Mouse (Mus musculus) midbrain, embryonic 15.5 days (tissue): ENCODE results near the gene Stat2. TPM values are rescaled to one million over a fixed set of nuclear protein-coding genes. Genes with fewer than 3 reads are reported as not detected.

ENCODE experiments used
- ATAC-seq: fragments of 200-750 bp; cut with Nextera tagmentation; replicated peaks from 2 replicates; pipeline ENCODE4 v1.8.0; 2017; ENCODE audit warnings: moderate TSS enrichment
- H3K27ac ChIP-seq: fragments of 300-500 bp; sonication (generic); 2 replicates; pipeline ENCODE4 v1.5.1; 2015; ENCODE audit warnings: mild to moderate bottlenecking, inconsistent platforms
- H3K27me3 ChIP-seq: fragments of 300-500 bp; sonication (generic); replicated peaks from 2 replicates; pipeline ENCODE4 v1.6.1; 2015; ENCODE audit warnings: inconsistent platforms
- H3K36me3 ChIP-seq: fragments of 300-500 bp; sonication (generic); replicated peaks from 2 replicates; pipeline ENCODE4 v1.6.1; 2015; ENCODE audit warnings: inconsistent platforms
- H3K4me1 ChIP-seq: fragments of 300-500 bp; sonication (generic); 2 replicates; pipeline ENCODE4 v1.6.1; 2015; ENCODE audit warnings: inconsistent platforms
- H3K4me2 ChIP-seq: fragments of 300-500 bp; sonication (generic); 2 replicates; pipeline ENCODE4 v1.6.1; 2015; ENCODE audit warnings: inconsistent platforms, mild to moderate bottlenecking, moderate library complexity
- H3K4me3 ChIP-seq: fragments of 300-500 bp; sonication (generic); 2 replicates; pipeline ENCODE4 v1.5.1; 2015; ENCODE audit warnings: mild to moderate bottlenecking, inconsistent platforms
- H3K9ac ChIP-seq: fragments of 300-500 bp; sonication (generic); 2 replicates; pipeline ENCODE4 v1.6.1; 2015; ENCODE audit warnings: mild to moderate bottlenecking, inconsistent platforms
- H3K9me3 ChIP-seq: fragments of 300-500 bp; sonication (generic); 2 replicates; pipeline ENCODE4 v1.6.1; 2016; ENCODE audit warnings: inconsistent platforms
- WGBS: fragments of 180-500 bp; shearing (Covaris S2); methylation state at CpG from one replicate; pipeline ENCODE4 v1.1.7; 2015; ENCODE audit warnings: mixed read lengths; 5-methylcytosine and 5-hydroxymethylcytosine counted together
- polyA plus RNA-seq: library from polyadenylated mRNA; unstranded; fragments of >200 nt; fragmentation: Nextera tagmentation; extraction: Ambion mirVana; gene quantifications from 2 replicates; pipeline ENCODE4 v1.2.1, GENCODE M21; 2015

Gene Stat2
- 21.4 and 23.5 TPM in 2 replicates for polyA plus RNA-seq

DNA sequence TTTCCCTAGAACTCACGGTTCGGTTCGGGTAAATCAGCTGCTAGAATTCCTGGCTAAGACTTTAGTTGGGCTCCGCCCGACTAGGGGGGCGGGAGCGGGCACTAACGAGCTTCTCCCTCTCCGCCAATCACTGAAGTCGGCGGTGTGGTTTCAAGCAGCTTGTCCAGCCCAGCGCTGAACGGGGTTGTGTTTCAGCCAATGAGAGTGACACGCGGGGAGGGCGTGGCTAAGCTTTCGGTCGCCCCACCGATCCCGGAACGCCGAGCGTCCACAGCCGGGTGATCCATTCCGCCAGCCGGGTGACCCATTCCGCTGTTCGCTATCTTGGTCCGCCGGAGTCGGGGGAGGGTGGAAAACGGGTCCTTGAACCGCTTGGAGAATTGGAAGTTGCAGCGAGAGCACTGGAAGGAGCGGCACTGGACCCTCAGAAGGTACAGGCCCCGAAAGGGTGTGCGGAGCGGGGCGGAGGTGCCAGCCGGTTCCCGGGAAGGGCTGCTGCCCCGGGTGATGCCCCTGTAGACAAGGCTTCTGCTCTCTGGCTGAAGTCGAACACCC lies at the start of gene Stat2:
Gene Stat2, plus strand, starts transcription at position 273 of the 555 bp plus-strand sequence.
- Histone ChIP-seq H3K27ac (peak within 1 kb of the TSS; percentile 85), H3K9ac (peak within 1 kb of the TSS; percentile 73), H3K9me3 (no peaks in the 10 kb centered on the region), H3K27me3 (no peaks in the 10 kb centered on the region), H3K36me3 (no peaks in the 10 kb centered on the region), H3K4me3 (peak within 1 kb of the TSS; percentile 85), H3K4me1 (peaks cover 5% of the 10 kb centered on the region), H3K4me2 (peak within 1 kb of the TSS; percentile 79)
- under 1% methylated on average over 43 of the region's 43 CpGs for WGBS
- ATAC-seq, result peak; percentile 99

- Histone ChIP-seq H3K36me3 (no peaks in the 10 kb centered on the region), H3K4me2 (no peak overlapping the region), H3K27me3 (no peaks in the 10 kb centered on the region), H3K9me3 (no peaks in the 10 kb centered on the region), H3K4me1 (no peaks in the 10 kb centered on the region), H3K9ac (no peak overlapping the region), H3K4me3 (no peak overlapping the region), H3K27ac (no peak overlapping the region)
- WGBS, result 67% methylated on average over 16 of the region's 16 CpGs
- no peak for ATAC-seq
Measured at GRCm38 (mm10) chr10:128221533-128222286, 48.6 kb upstream of the Stat2 start.

DNA sequence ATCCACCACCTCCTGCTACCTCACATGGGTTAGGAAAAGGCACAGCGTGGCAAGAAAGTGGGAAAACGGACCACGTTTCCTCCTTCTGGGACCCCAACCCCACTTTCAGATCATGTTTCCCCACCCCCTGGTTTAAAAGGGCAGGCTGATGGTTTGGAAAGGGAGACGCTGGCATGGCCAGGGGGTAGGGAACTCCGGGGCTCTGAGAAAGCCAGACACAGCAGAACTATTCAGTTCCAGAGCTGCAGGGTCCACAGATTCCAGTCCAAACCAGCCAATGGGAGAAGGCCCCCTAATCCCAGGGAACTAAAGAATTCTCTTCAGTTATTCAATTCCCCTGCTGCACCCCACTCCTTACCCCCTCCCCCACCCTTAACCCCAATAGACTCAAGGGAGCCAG lies 45.3 kb upstream of the Stat2 start:
- no peaks in the 10 kb centered on the region for H3K4me1 ChIP-seq
- WGBS, result 31% methylated on average over 5 of the region's 5 CpGs
- ATAC-seq, result no peak
- H3K9ac ChIP-seq, result no peak overlapping the region
- no peak overlapping the region for H3K4me3 ChIP-seq
- H3K9me3 ChIP-seq, result no peaks in the 10 kb centered on the region
- no peak overlapping the region for H3K4me2 ChIP-seq
- H3K27ac ChIP-seq, result no peak overlapping the region
- H3K36me3 ChIP-seq, result no peaks in the 10 kb centered on the region
- H3K27me3 ChIP-seq, result no peaks in the 10 kb centered on the region

DNA sequence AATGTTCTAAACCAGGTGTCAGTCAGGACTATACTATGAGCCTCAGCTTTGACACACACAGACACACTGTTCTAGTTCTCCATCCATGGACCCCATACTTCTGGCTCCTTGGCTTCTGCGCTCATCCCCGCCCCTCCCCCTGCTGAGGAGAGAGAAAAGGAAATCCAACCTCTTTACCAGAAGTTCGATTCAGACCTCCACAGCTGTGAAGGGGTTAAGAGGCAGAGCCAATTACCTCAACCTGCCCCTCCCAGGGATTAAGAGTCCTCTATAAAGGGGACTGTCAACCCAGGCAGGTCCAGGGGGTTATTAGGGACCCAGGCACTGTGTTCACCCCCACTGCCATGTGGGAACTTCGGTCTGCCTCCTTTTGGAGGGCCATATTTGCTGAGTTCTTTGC lies 44.8 kb upstream of the Stat2 start, which contains the start of gene Mip:
Gene Mip, plus strand, starts transcription at position 301 of the 400 bp plus-strand sequence.
- Histone ChIP-seq H3K4me2 (no peak within 1 kb of the TSS), H3K4me3 (no peak within 1 kb of the TSS)

DNA sequence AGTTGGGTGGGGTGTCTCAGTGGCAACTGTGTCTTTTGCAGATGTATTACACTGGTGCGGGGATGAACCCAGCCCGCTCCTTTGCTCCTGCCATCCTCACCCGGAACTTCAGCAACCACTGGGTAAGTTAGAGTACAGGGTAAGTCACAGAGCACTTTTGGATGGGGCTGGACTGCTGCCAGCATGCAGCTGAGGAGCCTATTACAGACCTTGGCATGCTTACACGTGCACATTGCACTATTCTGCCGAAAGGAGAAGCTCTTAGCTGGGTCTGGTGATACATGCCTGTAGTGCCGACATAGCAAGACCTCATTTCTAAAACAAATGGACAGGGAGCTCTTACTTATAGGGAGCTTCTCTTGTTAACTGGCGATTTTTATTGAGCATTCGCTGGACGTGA lies 42.8 kb upstream of the Stat2 start:
- no peak overlapping the region for H3K27ac ChIP-seq
- 84% methylated on average over 9 of the region's 9 CpGs for WGBS
- H3K4me1 ChIP-seq, result peaks cover 8% of the 10 kb centered on the region

More for the DNA sequence above, 44.8 kb upstream of the Stat2 start, which contains the start of gene Mip:
- Histone ChIP-seq H3K9me3 (no peaks in the 10 kb centered on the region), H3K36me3 (no peaks in the 10 kb centered on the region), H3K4me1 (no peaks in the 10 kb centered on the region), H3K27ac (no peak within 1 kb of the TSS), H3K27me3 (no peaks in the 10 kb centered on the region), H3K9ac (no peak within 1 kb of the TSS)
- no peak for ATAC-seq
- 31% methylated on average over 4 of the region's 4 CpGs for WGBS

GRCm38 (mm10) chr10:128228009-128228408 lies 42.4 kb upstream of the Stat2 start:
- no peak for ATAC-seq
- Histone ChIP-seq H3K4me3 (no peak overlapping the region), H3K27me3 (no peaks in the 10 kb centered on the region), H3K27ac (no peak overlapping the region), H3K9me3 (no peaks in the 10 kb centered on the region), H3K9ac (no peak overlapping the region), H3K4me1 (peaks cover 12% of the 10 kb centered on the region), H3K36me3 (no peaks in the 10 kb centered on the region), H3K4me2 (no peak overlapping the region)
- 95% methylated on average over 8 of the region's 8 CpGs for WGBS

More for the DNA sequence above, 42.8 kb upstream of the Stat2 start:
- Histone ChIP-seq H3K9ac (no peak overlapping the region), H3K4me2 (no peak overlapping the region), H3K4me3 (no peak overlapping the region), H3K36me3 (no peaks in the 10 kb centered on the region), H3K9me3 (no peaks in the 10 kb centered on the region), H3K27me3 (no peaks in the 10 kb centered on the region)
- no peak for ATAC-seq

DNA sequence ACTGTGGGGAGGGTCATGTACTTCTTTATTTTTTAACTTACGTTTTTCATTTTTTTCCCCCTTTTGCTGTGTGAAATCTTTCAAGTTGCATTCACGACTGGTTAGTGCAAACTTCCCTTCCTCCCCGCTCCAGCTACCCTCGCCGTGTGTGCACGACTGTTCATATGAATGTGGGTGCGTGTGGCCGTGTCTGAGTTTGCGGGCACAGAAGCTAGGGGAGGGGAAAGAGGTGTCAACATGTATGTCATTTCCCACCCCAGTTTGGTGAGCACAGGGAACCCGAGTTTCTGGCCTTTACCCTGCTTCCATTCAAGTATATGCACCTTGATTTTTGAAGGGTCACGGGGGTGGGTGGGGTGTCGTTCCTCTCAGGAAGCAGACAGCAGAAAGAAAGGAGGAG lies 39.8 kb upstream of the Stat2 start:
- no peak for ATAC-seq
- no peaks in the 10 kb centered on the region for H3K9me3 ChIP-seq
- H3K4me3 ChIP-seq, result no peak overlapping the region
- H3K9ac ChIP-seq, result no peak overlapping the region
- no peak overlapping the region for H3K27ac ChIP-seq
- H3K27me3 ChIP-seq, result no peaks in the 10 kb centered on the region
- H3K4me2 ChIP-seq, result no peak overlapping the region
- 86% methylated on average over 12 of the region's 12 CpGs for WGBS
- no peaks in the 10 kb centered on the region for H3K36me3 ChIP-seq
- peaks cover 12% of the 10 kb centered on the region for H3K4me1 ChIP-seq

DNA sequence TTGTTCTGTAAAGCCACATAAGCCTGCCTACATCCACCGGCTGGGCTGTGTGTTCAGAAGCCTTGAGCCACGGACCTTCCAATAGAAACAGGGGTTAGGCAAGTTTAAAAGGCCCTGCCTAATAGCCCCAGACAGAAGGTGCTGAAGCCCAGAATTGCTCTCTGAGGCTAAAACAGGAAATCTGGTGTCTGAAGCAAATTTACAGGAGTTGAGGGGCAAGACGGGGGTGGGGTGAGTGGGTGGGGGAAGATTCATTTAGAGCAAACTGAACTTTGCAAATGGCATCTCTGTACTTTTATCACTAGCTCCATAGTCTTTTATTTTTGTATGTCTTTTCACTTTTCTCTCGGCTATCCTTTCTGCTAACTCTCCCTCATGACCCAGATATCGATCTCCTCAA lies 39.2 kb upstream of the Stat2 start:
- no peak for ATAC-seq
- H3K27ac ChIP-seq, result no peak overlapping the region; the same call in 1 of the 2 replicates
- H3K4me1 ChIP-seq, result peaks cover 12% of the 10 kb centered on the region
- WGBS, result 17% methylated on average over 5 of the region's 5 CpGs
- H3K27me3 ChIP-seq, result no peaks in the 10 kb centered on the region
- H3K9me3 ChIP-seq, result no peaks in the 10 kb centered on the region
- H3K4me2 ChIP-seq, result peak overlapping the region; percentile 60
- H3K9ac ChIP-seq, result peak overlapping the region; percentile 83; the same call in 1 of the 2 replicates
- no peaks in the 10 kb centered on the region for H3K36me3 ChIP-seq
- H3K4me3 ChIP-seq, result peak overlapping the region; percentile 95

- peak within 1 kb of the TSS; percentile 60 for H3K4me2 ChIP-seq
- peaks cover 12% of the 10 kb centered on the region for H3K4me1 ChIP-seq
- WGBS, result under 1% methylated on average over 57 of the region's 58 CpGs
- no peaks in the 10 kb centered on the region for H3K9me3 ChIP-seq
- peak; percentile 92 for ATAC-seq
- H3K27me3 ChIP-seq, result no peaks in the 10 kb centered on the region
- H3K9ac ChIP-seq, result peak within 1 kb of the TSS; percentile 83
- H3K36me3 ChIP-seq, result no peaks in the 10 kb centered on the region
- peak within 1 kb of the TSS; percentile 95 for H3K4me3 ChIP-seq
- peak within 1 kb of the TSS; percentile 93 for H3K27ac ChIP-seq
Measured at GRCm38 (mm10) chr10:128231697-128232419, 38.5 kb upstream of the Stat2 start, which contains the start of gene Timeless. TSS of gene Timeless (plus strand) at chr10:128232065.

DNA sequence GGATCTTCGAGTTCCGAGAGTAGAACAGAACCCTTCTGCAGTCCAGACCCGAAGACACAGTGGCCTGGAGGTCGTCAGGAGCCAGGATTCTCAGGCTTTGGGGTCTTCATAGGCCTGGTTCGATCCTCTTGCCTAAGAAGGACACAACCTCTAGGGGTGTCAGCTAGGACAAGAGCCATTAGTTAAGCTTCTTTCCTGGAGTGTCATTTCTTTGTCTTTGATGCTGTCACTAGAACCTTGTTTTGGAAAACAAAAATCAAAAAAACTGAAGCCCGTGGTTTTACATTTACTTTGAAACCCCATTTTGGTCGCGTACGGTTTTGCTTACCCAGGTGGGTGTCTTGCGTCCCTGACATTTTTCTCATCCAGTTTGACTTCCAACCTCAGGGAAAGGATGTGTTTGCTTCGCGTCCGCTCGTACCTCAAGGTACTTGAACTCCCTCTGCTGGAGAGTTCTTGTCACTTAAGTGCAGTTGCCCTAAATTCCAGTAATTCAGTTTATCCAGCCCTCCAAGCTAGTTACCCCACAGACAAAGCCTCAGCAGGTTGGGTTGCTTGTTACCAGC lies 37.9 kb upstream of the Stat2 start:
- Histone ChIP-seq H3K27ac (peak overlapping the region; percentile 93), H3K4me1 (peaks cover 12% of the 10 kb centered on the region), H3K4me3 (peak overlapping the region; percentile 95), H3K36me3 (no peaks in the 10 kb centered on the region), H3K4me2 (peak overlapping the region; percentile 60), H3K9me3 (no peaks in the 10 kb centered on the region), H3K9ac (peak overlapping the region; percentile 83), H3K27me3 (no peaks in the 10 kb centered on the region)
- ATAC-seq, result peak; percentile 56
- WGBS, result under 1% methylated on average over 14 of the region's 14 CpGs

DNA sequence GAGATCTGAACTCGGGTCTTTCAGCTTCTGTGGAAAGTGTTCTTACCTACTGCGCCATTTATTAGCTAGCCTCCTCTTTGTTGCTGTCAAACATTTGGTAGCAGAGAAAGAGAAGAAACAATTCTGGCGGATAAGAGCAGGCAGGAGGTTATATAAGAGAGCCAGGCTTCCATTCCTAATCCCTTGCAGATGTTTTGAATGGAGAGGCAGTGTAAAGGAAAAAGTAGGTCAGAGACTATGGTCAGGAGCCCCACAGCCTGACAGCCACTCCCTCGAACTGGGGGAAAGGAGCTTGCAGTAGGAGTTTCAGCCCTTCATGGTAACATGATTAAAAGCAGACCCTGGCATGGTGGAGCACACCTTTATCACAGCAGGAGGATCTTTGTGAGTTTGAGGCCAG lies 34.0 kb upstream of the Stat2 start:
- H3K27me3 ChIP-seq, result no peaks in the 10 kb centered on the region
- H3K4me1 ChIP-seq, result peaks cover 14% of the 10 kb centered on the region
- WGBS, result 49% methylated on average over 4 of the region's 4 CpGs
- H3K9ac ChIP-seq, result no peak overlapping the region
- ATAC-seq, result no peak
- H3K36me3 ChIP-seq, result 0 out of 2 replicates have a peak, but pooled peaks cover 4% of the 10 kb centered on the region
- H3K27ac ChIP-seq, result no peak overlapping the region
- no peak overlapping the region for H3K4me2 ChIP-seq
- H3K4me3 ChIP-seq, result no peak overlapping the region
- H3K9me3 ChIP-seq, result no peaks in the 10 kb centered on the region
